Mouse (Mus musculus) cerebellum, adult 2 months (tissue): ENCODE data around the gene Tmem184b. TPM values are rescaled to one million over a fixed set of nuclear protein-coding genes. Genes with fewer than 3 reads are reported as not detected.

Experiments used
- DNase-seq, 2 experiments: peaks; one replicate each; pipeline ENCODE4 v3.0.0; 2021
- H3K27ac ChIP-seq: fragments of 200-500 bp; 2 replicates; pipeline ENCODE4 v1.5.1; 2012; ENCODE audit warnings: low read length, control low read depth, inconsistent platforms; ENCODE audit not compliant: insufficient read depth
- H3K27me3 ChIP-seq: fragments of 200-500 bp; 2 replicates; pipeline ENCODE4 v1.6.1; 2012; ENCODE audit warnings: inconsistent platforms, mild to moderate bottlenecking, low read length, moderate library complexity; ENCODE audit not compliant: control insufficient read depth, insufficient read depth
- H3K4me1 ChIP-seq: fragments of 200-500 bp; 2 replicates; pipeline ENCODE4 v1.6.1; 2011; ENCODE audit warnings: low read length; ENCODE audit not compliant: control insufficient read depth, insufficient read depth
- H3K4me3 ChIP-seq: fragments of 200-500 bp; replicated peaks from 2 replicates; pipeline ENCODE3; 2011; ENCODE audit warnings: mild to moderate bottlenecking, low read depth, low read length, control low read depth; ENCODE audit not compliant: insufficient read depth
- CTCF ChIP-seq: fragments of 200-500 bp; IDR thresholded peaks from 2 replicates; pipeline ENCODE4 v1.5.1; 2011; ENCODE audit warnings: low read depth, mild to moderate bottlenecking, control low read depth, low read length, moderate library complexity, borderline replicate concordance; ENCODE audit not compliant: insufficient read depth
- POLR2A ChIP-seq: fragments of 200-500 bp; IDR thresholded peaks from 2 replicates; pipeline ENCODE4 v1.6.1; 2011; ENCODE audit warnings: low read length, control low read depth, borderline replicate concordance; ENCODE audit not compliant: insufficient read depth
- WGBS: fragments of 180-500 bp; shearing (Covaris S2); methylation state at CpG from one replicate; pipeline ENCODE4 v1.1.7; 2018; 5-methylcytosine and 5-hydroxymethylcytosine counted together
- polyA plus RNA-seq: library from polyadenylated mRNA; depleted of rRNA; stranded (reverse); fragments of >200 nt; gene quantifications from 2 replicates; pipeline ENCODE4 v1.2.3, GENCODE M21; 2012

Tmem184b gene
- polyA plus RNA-seq, 1 experiment: 88.5 TPM

GRCm38 (mm10) chr15:79400975-79401365 lies 2.4 kb downstream of the Tmem184b start:
- peak in 1 of 2 experiments; percentile 38 for DNase-seq
- Histone ChIP-seq H3K4me1 (peaks cover 20% of the 10 kb centered on the region), H3K27me3 (no peaks in the 10 kb centered on the region), H3K4me3 (peak overlapping the region; percentile 6), H3K27ac (no peak overlapping the region)
- no peak for TF ChIP-seq POLR2A
- WGBS: 5% methylated on average over 7 of the region's 7 CpGs

DNA sequence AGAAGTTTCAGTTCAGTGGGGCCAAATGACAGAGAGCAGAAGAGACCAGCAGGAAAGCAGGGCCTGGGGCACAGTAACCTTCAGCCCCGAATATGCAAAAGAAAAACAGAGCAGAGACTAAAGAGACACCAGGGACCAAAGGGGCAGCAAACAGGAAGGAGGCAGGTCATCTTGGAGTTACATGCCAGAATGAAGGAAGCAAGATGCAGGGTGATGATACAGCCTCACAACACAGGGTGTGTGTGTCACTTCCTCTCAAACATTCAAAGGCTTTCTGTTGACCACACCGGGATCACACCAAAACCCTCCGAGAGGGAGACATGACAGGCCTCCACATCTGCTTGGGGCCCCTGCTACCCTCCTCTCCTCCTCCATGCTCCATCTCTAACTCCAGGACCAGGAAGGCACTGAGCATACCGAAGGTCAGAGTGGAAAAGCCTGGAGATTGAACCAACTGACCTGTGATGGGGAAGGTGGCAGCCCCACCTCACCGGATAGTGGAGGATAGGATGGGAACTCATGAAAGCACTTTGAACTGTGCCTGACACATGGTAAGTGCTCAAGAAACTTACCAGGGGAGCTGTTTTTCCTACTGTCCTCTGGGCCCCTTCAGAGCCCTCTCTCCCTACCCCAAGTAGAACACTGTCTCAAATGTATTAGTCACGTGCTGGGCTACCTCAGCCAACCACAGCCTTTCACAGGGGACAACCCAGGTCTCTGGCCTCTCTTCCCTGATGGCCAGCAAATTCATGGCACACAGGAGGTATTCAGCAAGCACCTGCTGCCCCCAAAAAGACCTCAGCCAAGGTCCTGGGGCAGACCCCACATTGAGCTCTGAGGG lies 3.0 kb downstream of the Tmem184b start:
- no peak for DNase-seq
- no peak overlapping the region for H3K4me3 ChIP-seq
- H3K4me1 ChIP-seq: peaks cover 21% of the 10 kb centered on the region
- no peak overlapping the region for H3K27ac ChIP-seq
- TF ChIP-seq CTCF: no peak
- TF ChIP-seq POLR2A: no peak
- H3K27me3 ChIP-seq: no peaks in the 10 kb centered on the region
- 72% methylated on average over 6 of the region's 6 CpGs for WGBS

DNA sequence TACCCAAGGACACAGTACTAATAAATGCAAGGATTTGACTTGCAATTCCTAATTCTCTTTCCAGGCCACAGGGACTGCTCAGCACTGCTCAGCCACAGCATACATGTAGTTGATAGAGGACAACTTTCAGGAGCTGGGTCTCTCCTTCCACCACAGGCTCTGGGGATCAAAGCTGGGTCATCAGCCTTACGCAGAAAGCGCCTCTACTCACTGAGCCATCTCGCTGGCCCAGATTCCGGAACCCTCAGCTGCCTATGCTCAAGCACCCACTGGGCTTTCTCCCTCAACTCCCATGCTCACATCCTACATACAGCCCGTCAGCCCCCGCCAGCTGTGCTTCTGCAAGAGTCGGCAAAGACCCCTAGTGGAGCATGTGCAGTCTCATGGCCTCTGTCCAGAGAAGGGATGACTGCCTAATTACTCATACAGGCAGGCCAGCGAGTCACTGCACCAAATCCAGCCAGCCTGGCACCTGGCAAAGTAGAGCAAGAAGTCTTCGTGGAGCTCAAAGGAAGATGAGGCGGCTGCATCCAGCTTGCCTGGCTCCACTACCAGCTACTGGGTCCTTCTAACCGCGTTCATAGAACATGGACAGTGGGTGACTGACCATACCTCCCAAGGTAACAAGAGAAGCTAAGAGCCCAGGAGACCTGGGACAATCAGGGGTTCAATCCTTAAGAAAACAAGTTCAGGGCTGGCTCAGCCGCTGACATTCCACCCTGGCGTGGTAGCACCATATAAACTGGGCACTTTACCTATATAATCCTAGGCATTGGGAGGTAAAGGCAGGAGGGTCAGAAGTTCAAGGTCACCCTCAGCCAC lies 3.9 kb downstream of the Tmem184b start:
- 59% methylated on average over 14 of the region's 14 CpGs for WGBS
- Histone ChIP-seq H3K4me1 (peaks cover 30% of the 10 kb centered on the region), H3K27me3 (no peaks in the 10 kb centered on the region), H3K27ac (0 out of 2 replicates have a peak overlapping the region, but pooled peaks have one; percentile 6), H3K4me3 (no peak overlapping the region)
- no peak for DNase-seq
- TF ChIP-seq CTCF (no peak), POLR2A (no peak)

- 78% methylated on average over 11 of the region's 11 CpGs for WGBS
- Histone ChIP-seq H3K4me3 (no peak overlapping the region), H3K4me1 (peaks cover 37% of the 10 kb centered on the region), H3K27ac (no peak overlapping the region), H3K27me3 (no peaks in the 10 kb centered on the region)
- TF ChIP-seq POLR2A (0 out of 2 replicates have a peak, but pooled peaks have one; percentile 8), CTCF (peak; percentile 11; the same call in 1 of the 2 replicates)
- no peak for DNase-seq
Observed at GRCm38 (mm10) chr15:79396736-79397135, 6.6 kb downstream of the Tmem184b start.

- no peak overlapping the region for H3K27ac ChIP-seq
- no peak for DNase-seq
- no peak overlapping the region for H3K4me3 ChIP-seq
- TF ChIP-seq POLR2A: no peak
- TF ChIP-seq CTCF: no peak
- 76% methylated on average over 6 of the region's 6 CpGs for WGBS
- no peaks in the 10 kb centered on the region for H3K27me3 ChIP-seq
- H3K4me1 ChIP-seq: peaks cover 30% of the 10 kb centered on the region
Observed at GRCm38 (mm10) chr15:79395281-79395680, 8.1 kb downstream of the Tmem184b start.

- 53% methylated on average over 4 of the region's 4 CpGs for WGBS
- H3K4me3 ChIP-seq: no peak overlapping the region
- no peak overlapping the region for H3K27ac ChIP-seq
- no peaks in the 10 kb centered on the region for H3K27me3 ChIP-seq
- DNase-seq: no peak
- H3K4me1 ChIP-seq: peaks cover 32% of the 10 kb centered on the region
- TF ChIP-seq CTCF (no peak), POLR2A (no peak)
Observed at GRCm38 (mm10) chr15:79394842-79395241, 8.5 kb downstream of the Tmem184b start.

- H3K4me1 ChIP-seq: peaks cover 35% of the 10 kb centered on the region
- TF ChIP-seq CTCF (no peak), POLR2A (no peak)
- 90% methylated on average over 6 of the region's 6 CpGs for WGBS
- H3K27ac ChIP-seq: no peak overlapping the region
- no peaks in the 10 kb centered on the region for H3K27me3 ChIP-seq
- H3K4me3 ChIP-seq: no peak overlapping the region
- DNase-seq: no peak
Observed at GRCm38 (mm10) chr15:79393101-79393500, 10.3 kb downstream of the Tmem184b start.
